Mouse (Mus musculus) kidney, adult 2 months (tissue): ENCODE measurements around the gene Lgmn.

ENCODE experiments used
- CTCF ChIP-seq: fragments of 200-500 bp; conservative IDR thresholded peaks from 2 replicates; pipeline ENCODE4 v1.5.1; 2011; ENCODE audit warnings: low read depth, mild to moderate bottlenecking, control low read depth, low read length, moderate library complexity, mixed read lengths; ENCODE audit not compliant: insufficient read depth, insufficient read length
- POLR2A ChIP-seq: fragments of 200-500 bp; IDR thresholded peaks from one replicate; pipeline ENCODE4 v1.6.1; 2011; ENCODE audit warnings: low read depth, low read length, control low read depth

DNA sequence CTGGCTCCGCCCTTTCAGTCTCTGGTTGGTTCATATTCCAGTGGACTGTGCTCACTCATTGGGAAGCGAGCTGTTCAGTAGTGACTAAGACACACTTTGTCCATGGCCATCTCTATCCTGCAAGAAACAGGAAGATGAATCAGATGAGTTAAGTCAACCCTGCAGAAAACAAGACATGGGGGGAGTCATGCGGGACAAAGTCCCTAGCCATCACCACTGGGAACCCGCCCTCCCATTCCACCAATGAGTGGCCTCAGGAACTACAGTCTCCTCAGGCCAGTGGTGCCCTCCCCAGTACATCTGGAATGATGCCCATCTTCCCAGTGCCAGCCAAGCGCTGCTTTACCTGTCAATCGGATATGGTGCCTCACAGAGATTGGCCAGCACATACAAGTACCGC lies 45.1 kb downstream of the Lgmn start:
- TF ChIP-seq CTCF (no peak), POLR2A (no peak)
